Mouse (Mus musculus): ENCODE measurements around the gene Asrgl1. TPM values are rescaled to one million over a fixed set of nuclear protein-coding genes. Genes with fewer than 3 reads are reported as not detected.
A peak's percentile ranks its signal among the peaks of the same experiment; 100 is the strongest.
"Not testable (repeated sequence)": the region's sequence is repeated elsewhere in the genome, so short reads cannot be mapped to it uniquely, and the experiment has no call there.

The Asrgl1 gene
- 10 to 100 TPM; 20.0 to 29.3 TPM for total RNA-seq (2021)
- long read RNA-seq, experiment 1, full-length matches to known transcripts, result 50 of 65 reads
- long read RNA-seq, experiment 1, partial matches to known transcripts, result 10 of 65 reads
- long read RNA-seq, experiment 1, other reads (novel, unspliced or antisense), result 5 of 65 reads
- long read RNA-seq, experiment 2, full-length matches to known transcripts, result 32 of 47 reads
- long read RNA-seq, experiment 2, partial matches to known transcripts, result 13 of 47 reads
- long read RNA-seq, experiment 2, other reads (novel, unspliced or antisense), result 2 of 47 reads

DNA sequence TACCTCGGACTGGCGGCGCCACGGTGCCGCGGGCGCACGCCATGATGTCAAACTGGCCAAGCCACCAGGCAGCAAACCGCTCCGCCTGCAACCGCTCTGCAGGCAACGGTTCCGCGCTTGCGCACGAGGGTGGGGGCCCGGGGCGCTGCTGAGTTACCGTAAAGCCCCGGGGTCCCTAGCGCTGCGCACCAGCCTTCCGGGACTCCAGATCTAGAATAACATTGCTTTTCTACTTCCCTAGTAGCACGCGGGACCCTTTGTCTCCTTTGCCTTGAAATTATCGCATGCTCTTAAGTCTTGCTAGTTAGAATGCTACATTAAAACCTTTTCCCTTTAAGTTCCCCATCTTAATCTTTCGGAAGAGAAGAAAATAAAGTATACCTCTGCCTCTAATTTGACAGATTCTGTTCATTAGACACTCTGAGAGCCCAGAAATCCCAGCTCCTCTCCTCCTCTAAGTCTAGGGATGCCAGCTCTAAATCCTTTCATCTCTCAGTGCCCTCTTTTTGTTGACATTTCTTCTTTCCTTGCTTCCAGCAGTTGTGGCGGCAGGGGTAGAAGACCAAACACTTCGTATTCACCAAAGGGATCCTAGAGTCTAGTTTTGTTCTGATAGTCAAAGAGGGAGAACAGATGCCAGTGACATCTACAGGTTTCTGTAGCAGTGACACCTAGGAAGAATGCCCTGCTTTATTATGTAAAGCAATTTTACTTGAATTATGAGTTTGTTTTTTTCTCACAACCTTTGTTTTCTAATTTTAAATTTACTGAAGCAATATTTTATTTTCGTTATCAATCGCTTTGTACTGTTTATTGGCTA, at the start of gene Asrgl1:
Asrgl1 (minus strand) TSS at position 125 of the 820 bp plus-strand sequence.
- peak; percentile 93 to 94 for DNase-seq
- intact Hi-C loops (cut with DNase I), result no loop called here

DNA sequence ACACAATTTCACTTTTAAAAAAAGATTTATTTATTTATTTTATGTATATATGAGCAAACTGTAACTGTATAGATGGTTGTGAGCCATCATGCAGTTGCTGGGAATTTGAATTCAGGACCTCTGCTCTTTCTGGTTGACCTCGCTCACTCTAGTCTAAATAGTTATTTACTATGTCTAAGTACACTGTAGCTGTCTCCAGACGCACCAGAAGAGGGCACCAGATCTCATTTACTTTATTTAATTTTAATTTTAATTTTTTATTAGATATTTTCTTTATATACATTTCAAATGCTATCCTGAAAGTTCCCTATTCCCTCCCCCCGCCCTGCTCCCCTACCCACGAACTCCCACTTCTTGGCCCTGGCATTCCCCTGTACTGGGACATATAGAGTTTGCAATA, 10.8 kb upstream of the Asrgl1 start:
- DNase-seq, result no peak
- intact Hi-C loops (cut with DNase I), result no loop called here

DNA sequence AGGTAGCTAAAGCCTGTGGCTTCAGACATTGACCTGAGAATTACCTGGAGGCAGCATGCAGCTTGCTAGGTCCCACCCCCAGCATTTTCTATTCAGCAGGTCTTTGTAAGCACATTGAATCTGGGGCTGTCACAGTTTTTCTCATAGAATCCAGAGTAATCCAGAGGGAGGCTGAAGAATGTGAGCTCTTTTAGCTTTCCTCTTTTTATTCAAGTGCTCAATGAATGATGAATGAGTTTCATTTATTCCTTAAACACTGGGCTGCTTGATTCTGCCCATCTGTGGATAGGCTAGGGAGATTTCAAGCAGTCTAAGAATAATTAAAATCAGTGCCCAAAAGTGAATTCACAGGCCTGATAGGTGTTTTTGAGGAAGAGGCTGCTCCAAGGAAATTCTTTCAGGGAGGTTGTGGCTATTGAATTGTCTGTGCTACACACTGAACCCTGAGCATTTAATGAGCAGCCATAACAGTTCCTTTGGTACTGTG, 8.2 kb upstream of the Asrgl1 start:
- intact Hi-C loops (cut with DNase I), result no loop called here
- no peak for DNase-seq

DNA sequence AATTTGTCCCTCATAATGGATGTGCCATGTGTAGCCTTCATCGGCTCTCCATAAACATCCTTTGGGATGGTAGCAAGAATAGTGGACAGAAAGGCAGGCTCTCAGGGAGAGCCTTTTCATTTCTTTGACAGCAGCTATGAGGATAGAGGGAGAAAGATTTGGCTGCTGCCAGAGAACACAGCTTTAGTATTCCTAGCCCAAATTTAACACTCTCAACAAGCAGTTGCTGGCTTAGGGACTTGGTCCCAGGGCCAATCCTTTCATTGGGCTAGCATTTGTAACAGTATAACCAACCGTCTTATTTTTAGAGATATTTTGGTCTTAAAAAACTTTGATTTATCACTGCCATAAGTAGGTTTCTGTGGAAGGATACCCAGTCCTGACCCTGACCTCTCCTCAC, 7.8 kb upstream of the Asrgl1 start:
- no peak for DNase-seq
- intact Hi-C loops (cut with DNase I), result no loop called here

GRCm38 (mm10) chr19:9140361-9140760, 4.9 kb upstream of the Asrgl1 start:
- intact Hi-C loops (cut with DNase I); DNase-seq: not testable (repeated sequence)

DNA sequence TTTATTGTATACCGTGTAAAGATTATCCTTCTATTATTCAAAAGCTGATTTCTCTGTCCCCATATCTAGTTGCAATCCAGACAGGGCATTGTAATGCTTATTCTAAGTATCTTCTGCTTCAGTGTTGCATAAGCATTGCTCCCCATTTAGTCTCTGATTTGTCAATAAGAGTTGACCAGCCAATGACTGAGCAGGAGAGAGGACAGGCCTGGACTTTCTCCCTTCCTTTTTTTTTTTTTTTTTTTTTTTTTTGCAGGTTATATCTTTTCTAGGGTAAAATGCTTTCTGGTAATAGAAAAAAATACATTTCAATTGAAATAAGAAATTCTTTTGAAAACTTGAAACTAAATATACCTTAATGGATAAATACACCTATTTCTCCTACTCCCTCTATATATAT, 1.7 kb upstream of the Asrgl1 start:
- no peak for DNase-seq
- intact Hi-C loops (cut with DNase I), result no loop called here

- intact Hi-C loops (cut with DNase I), result no loop called here
- DNase-seq, result peak; percentile 22 to 27
Measured at GRCm38 (mm10) chr19:9134746-9135511, 507 bp downstream of the Asrgl1 start.

GRCm38 (mm10) chr19:9129996-9130395, 5.4 kb downstream of the Asrgl1 start:
- DNase-seq, result no peak
- intact Hi-C loops (cut with DNase I), result no loop called here

DNA sequence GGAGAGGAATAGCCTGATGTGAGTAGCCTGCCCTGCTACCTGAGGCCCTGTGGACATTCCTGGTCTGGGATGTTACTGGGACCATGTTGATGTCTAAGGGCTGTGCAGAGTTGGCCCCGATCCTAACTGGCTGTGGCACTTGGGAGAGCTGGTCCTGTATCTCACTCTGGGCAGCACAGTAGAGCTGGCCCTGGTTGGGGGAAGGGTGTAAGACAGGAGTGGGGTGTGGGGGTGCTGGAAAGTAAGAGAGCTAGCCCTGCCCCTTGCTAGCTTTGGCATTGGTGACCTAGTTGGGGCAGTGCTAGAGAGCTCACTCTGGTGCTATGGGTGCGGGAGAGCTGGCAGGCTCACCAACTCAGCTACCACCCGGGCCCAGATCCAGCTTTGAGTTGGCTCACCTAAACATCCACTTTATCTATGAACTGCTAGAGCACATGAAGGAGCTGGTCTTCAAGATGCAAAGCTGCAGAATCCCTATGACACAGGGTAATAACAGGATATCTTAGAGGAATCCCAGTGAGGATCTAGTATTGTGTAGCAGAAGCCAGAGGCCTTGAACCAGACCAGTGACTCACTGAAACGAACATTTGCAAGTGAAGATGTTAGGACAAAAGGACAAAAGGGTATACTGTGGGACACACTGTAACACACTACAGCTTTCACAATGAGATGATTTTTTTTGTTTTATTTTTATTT, 6.8 kb downstream of the Asrgl1 start:
- intact Hi-C loops (cut with DNase I), result no loop called here
- no peak for DNase-seq

DNA sequence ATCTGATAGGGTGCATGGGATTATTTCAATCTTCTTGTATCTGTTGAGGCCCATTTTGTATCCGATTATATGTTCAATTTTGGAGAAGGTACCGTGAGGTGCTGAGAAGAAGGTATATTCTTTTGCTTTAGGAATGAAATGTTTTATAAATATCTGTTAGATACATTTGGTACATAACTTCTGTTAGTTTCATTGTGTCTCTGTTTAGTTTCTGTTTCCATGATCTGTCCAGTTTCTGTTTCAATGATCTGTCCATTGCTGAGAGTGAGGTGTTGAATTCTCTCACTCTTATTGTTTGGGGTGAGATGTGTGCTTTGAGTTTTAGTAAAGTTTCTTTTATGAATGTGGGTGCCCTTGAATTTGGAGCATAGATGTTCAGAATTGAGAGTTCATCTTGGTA, 11.4 kb downstream of the Asrgl1 start:
- DNase-seq; intact Hi-C loops (cut with DNase I): not testable (repeated sequence)

DNA sequence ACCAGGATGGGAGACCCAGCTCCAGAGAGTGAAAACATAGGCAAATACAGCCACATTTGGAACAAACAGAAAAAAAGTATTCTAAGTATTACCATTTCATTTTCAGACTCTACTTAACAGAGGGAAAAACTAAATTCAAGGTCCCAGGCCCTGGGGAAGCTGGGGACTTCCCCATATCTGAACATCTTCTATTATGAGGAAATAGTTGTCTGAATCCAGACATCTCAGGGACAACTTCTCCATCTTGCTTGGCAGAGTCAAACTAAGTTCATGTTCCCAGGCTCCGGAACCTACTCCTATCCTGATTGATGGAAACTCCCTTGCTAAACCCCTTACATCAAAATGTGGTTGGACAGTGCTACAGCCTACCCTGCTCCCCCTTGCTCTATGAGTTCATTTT, 13.0 kb downstream of the Asrgl1 start:
- DNase-seq, result no peak
- intact Hi-C loops (cut with DNase I), result no loop called here

- no peak for DNase-seq
- intact Hi-C loops (cut with DNase I), result no loop called here
Measured at GRCm38 (mm10) chr19:9119655-9120425, 15.6 kb downstream of the Asrgl1 start.

DNA sequence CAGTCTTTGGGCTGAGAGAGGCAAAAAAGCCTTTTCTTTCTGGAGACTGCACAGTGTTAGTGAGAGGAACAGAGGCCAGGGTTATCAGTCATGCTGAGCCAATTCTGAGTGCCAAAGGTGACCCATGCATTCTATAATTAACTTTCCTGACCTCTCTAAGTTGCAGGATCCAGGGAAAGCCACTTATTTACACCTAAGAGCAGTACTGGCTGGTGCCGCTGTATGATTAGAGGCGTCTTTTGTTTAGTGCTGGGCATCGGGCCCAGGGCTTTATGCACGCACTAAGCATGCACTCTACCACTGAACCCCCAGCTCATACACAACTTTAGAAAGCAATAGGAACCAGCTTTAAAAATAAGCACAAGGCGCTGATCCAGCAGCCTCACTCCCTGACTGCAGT, 18.2 kb downstream of the Asrgl1 start:
- DNase-seq, result no peak
- intact Hi-C loops (cut with DNase I), result no loop called here

DNA sequence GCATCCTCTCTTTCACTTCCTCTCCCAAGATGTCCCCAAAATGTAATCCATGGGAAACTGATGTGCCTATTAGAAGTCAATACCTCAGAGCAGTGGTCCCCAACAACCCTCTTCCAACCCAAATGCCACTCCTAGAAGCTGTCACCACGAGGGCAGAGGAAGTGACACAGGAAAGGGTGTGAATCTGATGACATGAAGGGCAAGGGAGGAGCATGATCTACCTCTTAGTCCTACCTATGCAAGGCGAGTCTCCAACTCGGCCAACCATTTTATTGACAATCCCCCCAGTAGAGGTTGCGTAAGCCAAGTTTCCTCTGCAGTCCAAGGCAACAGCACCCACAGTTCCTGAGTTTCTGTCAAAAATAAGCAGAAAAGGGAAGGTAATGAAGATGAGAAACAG, 19.2 kb downstream of the Asrgl1 start:
- DNase-seq, result no peak
- intact Hi-C loops (cut with DNase I), result no loop called here

GRCm38 (mm10) chr19:9112043-9112442, 23.4 kb downstream of the Asrgl1 start:
- no peak for DNase-seq
- intact Hi-C loops (cut with DNase I), result no loop called here

DNA sequence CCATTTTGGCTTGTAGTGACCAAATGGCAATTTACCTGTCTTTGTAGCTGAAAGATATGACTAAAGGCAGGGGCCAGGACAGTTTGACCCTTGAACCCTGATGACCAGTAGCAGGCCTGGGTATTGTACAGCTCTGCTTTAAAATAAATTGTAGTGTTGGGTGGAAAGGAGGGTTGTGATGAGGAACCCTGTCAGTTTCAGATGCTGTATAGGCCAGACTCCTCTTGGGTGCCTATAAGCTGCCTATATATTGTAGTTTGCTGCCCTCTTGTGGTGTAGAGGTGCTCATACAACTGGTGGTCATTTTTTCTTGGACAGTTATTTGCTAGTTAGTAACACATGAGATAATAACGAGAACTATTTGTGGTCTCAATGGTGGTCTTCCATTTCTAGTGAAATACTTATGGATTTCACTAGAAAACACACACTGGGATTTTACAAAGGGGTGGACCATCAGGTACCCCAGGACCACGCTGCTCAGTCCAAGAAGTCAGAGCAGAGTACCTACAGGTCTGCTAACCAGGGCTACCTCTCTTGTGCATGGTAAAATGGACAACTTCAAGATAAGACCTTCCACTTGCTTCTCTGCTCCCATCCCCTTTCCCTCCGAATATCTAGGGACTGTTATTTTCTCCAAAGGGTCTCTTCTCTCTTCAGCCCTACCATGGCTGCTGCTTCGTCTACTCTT, 25.1 kb downstream of the Asrgl1 start:
- intact Hi-C loops (cut with DNase I), result loop anchor here (1.0 to 2.0 kb wide), 2 partner anchors 134 to 254 kb away; no protein-coding TSS in a partner anchor
- peak; percentile 11 to 58 for DNase-seq

DNA sequence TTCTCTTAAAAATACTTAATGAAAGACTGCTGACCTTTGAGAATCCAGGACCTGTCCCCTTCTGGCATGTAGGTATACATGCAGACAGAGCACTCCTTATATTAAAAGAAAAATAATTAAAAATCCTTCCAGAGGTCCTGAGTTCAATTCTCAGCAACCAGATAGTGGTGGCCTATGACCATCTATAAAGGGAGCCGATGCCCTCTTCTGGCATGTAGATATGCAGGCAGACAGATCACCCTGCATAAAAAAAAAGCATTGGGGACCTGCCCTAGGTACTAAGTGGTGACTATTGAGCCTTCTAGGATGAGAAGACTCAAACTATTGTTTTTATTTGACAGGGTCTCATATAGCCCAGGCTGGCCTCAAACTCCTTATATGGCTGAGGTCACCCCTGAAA, 26.9 kb downstream of the Asrgl1 start:
- intact Hi-C loops (cut with DNase I), result loop anchor here (10.0 kb wide), 1 partner anchor 384 kb away; the partner anchor contains the start of gene Slc3a2
- DNase-seq, result no peak

DNA sequence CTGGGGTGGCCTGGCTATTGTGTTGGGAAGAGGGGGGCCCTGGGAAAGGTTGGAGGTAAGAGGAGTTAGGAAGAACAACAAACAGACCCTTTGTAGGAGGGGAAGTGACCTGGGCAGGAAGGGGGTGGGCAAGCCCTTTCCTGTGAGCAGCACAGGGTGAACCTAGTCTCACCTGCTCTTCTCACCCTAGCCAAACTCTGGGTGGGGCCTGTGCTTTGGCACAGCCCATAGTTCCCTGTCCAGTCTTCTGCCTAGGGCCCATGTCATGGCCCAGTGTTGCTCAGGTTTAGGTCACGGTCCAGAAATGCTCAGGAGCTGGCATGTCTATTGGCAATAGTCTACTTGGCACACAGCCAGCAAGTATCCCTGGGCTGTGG, 28.1 kb downstream of the Asrgl1 start:
- intact Hi-C loops (cut with DNase I), result loop anchor here (10.0 kb wide), 1 partner anchor 383 kb away; the partner anchor contains the start of gene Slc3a2

More for the DNA sequence above, 28.1 kb downstream of the Asrgl1 start:
- no peak for DNase-seq
